ENCODE assay signal across 8 mouse cellular contexts in the genomic region with DNA sequence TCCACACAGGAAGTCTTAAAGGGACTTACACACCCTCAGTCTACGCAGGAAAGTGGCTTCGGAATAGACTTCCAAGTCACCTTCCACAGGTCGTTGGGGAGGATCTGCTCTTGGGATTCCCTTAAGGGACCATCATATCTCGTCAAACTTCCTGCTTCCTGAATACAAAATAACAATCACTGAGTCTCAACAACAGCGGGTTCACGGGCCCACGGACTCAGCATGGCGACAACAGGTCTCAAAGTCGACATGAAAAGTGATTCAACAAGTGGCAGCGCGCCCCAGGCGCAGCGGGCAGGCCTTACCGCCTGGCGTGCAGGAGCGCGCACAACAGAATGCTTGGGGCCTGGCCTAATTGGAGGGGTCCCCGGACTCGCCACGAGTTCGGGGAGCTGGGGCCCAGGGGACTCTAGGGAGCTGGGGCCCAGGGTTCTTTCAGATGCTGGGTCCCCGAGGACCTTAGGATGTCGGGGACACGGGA. TPM values are rescaled to one million over a fixed set of nuclear protein-coding genes. Genes with fewer than 3 reads are reported as not detected.
DNase-seq lines count a peak whose midpoint lies in the region; ATAC-seq lines count a peak whose summit lies in the region.

No protein-coding gene starts in this region.

- peak; percentile 39 for ATAC-seq in erythroid progenitor cell, adult 5-6 weeks (replicated peaks; ENCODE audit: low FRiP score, poor library complexity, severe bottlenecking)

- peak; percentile 77 for DNase-seq in cerebellum, adult 9-10 months
- DNase-seq in cerebellum, adult 9-11 months: no peak
- peak; percentile 85 for DNase-seq in adrenal gland, adult 2 months
- DNase-seq in heart, postnatal 10 days: peak; percentile 72 to 74
- peak; percentile 30 for DNase-seq in layer of hippocampus, adult 9-10 months (ENCODE audit: low spot score)
- peak; percentile 43 for DNase-seq in lung, postnatal 36 days
- DNase-seq in spleen, adult 12 weeks (ENCODE audit: low spot score): peak; percentile 62

- intact Hi-C loops in heart, postnatal 10 days (cut with DNase I): no loop called here

RNA-seq across cellular contexts. Expression of gene Fam53a, which starts 0.6 kb away (rescaled TPM):
- total RNA-seq in adrenal gland, adult 2 months (2021): 10 to 100 TPM; 26.1 to 28.5 TPM
- 74.4 and 97.8 TPM in 2 replicates for polyA plus RNA-seq in adrenal gland, adult 2 months (2012; rRNA removed)
- total RNA-seq in erythroid progenitor cell, adult 5-6 weeks (2015; ENCODE audit: low replicate concordance): 8.0 and 9.7 TPM in 2 replicates
- total RNA-seq in erythroid progenitor cell, adult 5-6 weeks (2017; ENCODE audit: low replicate concordance): 3.0 and 29.2 TPM in 2 replicates
- total RNA-seq in heart, postnatal 10 days (2021): 10 to 100 TPM; 33.5 to 34.1 TPM

RNA-seq across cellular contexts. Expression of gene Gm9903, which starts 0.9 kb away (rescaled TPM):
- total RNA-seq in adrenal gland, adult 2 months (2021): under 1 TPM; 0.26 to 0.69 TPM
- polyA plus RNA-seq in adrenal gland, adult 2 months (2012; rRNA removed): 0.09 and 0.15 TPM in 2 replicates
- total RNA-seq in erythroid progenitor cell, adult 5-6 weeks (2015; ENCODE audit: low replicate concordance): not detected in 2 replicates
- 0.77 TPM in 1 of 2 replicates, not detected in the other for total RNA-seq in erythroid progenitor cell, adult 5-6 weeks (2017; ENCODE audit: low replicate concordance)
- total RNA-seq in heart, postnatal 10 days (2021): 1 to 10 TPM; 1.2 TPM

RNA-seq across cellular contexts. Expression of gene Slbp, which starts 23.5 kb away (rescaled TPM):
- 10 to 100 TPM; 29.4 to 37.7 TPM for total RNA-seq in adrenal gland, adult 2 months (2021)
- polyA plus RNA-seq in adrenal gland, adult 2 months (2012; rRNA removed): 17.8 and 25.0 TPM in 2 replicates
- total RNA-seq in erythroid progenitor cell, adult 5-6 weeks (2015; ENCODE audit: low replicate concordance): 377 and 483 TPM in 2 replicates
- total RNA-seq in erythroid progenitor cell, adult 5-6 weeks (2017; ENCODE audit: low replicate concordance): 503 and 597 TPM in 2 replicates
- 10 to 100 TPM; 27.6 to 29.5 TPM for total RNA-seq in heart, postnatal 10 days (2021)

RNA-seq across cellular contexts. Expression of gene Tacc3, which starts 29.1 kb away (rescaled TPM):
- total RNA-seq in adrenal gland, adult 2 months (2021): 1 to 10 TPM; 4.4 to 5.4 TPM
- polyA plus RNA-seq in adrenal gland, adult 2 months (2012; rRNA removed): 2.3 and 3.6 TPM in 2 replicates
- 544 and 682 TPM in 2 replicates for total RNA-seq in erythroid progenitor cell, adult 5-6 weeks (2015; ENCODE audit: low replicate concordance)
- total RNA-seq in erythroid progenitor cell, adult 5-6 weeks (2017; ENCODE audit: low replicate concordance): 404 and 639 TPM in 2 replicates
- 10 to 100 TPM; 16.8 to 20.7 TPM for total RNA-seq in heart, postnatal 10 days (2021)

RNA-seq across cellular contexts. Expression of gene Tmem129, which starts 29.4 kb away (rescaled TPM):
- total RNA-seq in adrenal gland, adult 2 months (2021): 10 to 100 TPM; 27.5 to 31.0 TPM
- polyA plus RNA-seq in adrenal gland, adult 2 months (2012; rRNA removed): 80.4 and 90.5 TPM in 2 replicates
- 44.4 and 49.4 TPM in 2 replicates for total RNA-seq in erythroid progenitor cell, adult 5-6 weeks (2015; ENCODE audit: low replicate concordance)
- 28.2 and 37.7 TPM in 2 replicates for total RNA-seq in erythroid progenitor cell, adult 5-6 weeks (2017; ENCODE audit: low replicate concordance)
- 10 to 100 TPM; 16.5 to 20.8 TPM for total RNA-seq in heart, postnatal 10 days (2021)

Comparison
In these comparisons a context has a peak if more than half of its experiments do, and no peak if none do; other contexts are left out.
1. RNA of gene Slbp, which starts 23.5 kb away (total RNA-seq): 377 to 597 TPM in erythroid progenitor cell, adult 5-6 weeks; 29.4 to 37.7 TPM in adrenal gland, adult 2 months and 27.6 to 29.5 TPM in heart, postnatal 10 days; every median in the first group is over 4 times any median in the second.